Mouse (Mus musculus) CH12.LX (cell line): ENCODE measurements around the gene Uggt1. TPM values are rescaled to one million over a fixed set of nuclear protein-coding genes. Genes with fewer than 3 reads are reported as not detected.

Source experiments
- DNase-seq: peaks from one replicate; pipeline ENCODE4 v3.0.0-alpha.2; 2013; ENCODE audit errors: extremely low read depth
- H3K27ac ChIP-seq: 2 replicates; pipeline ENCODE4 v1.5.1; 2012; ENCODE audit warnings: low read depth, mild to moderate bottlenecking, control low read depth, moderate library complexity; ENCODE audit not compliant: insufficient read depth
- H3K27me3 ChIP-seq: replicated peaks from 2 replicates; pipeline ENCODE3; 2012; ENCODE audit warnings: inconsistent platforms
- H3K36me3 ChIP-seq, 2 experiments: replicated peaks in 1 of 2; 2 replicates each; pipeline versions ENCODE3 to v1.6.1; 2012; ENCODE audit warnings: inconsistent platforms in 1 of 2, low read length in 1 of 2, mild to moderate bottlenecking in 1 of 2, mixed read lengths in 1 of 2, moderate library complexity in 1 of 2; ENCODE audit not compliant: control insufficient read depth in 1 of 2, insufficient read depth in 1 of 2
- H3K4me1 ChIP-seq, 2 experiments: 2 replicates each; pipeline ENCODE4 v1.6.1; 2012; ENCODE audit warnings: inconsistent platforms in 1 of 2, moderate library complexity in 1 of 2; ENCODE audit not compliant: insufficient read depth in 2 of 2, control insufficient read depth in 1 of 2
- H3K4me2 ChIP-seq: 2 replicates; pipeline ENCODE4 v1.6.1; 2012; ENCODE audit warnings: low read depth, mild to moderate bottlenecking, control low read depth; ENCODE audit not compliant: poor library complexity, insufficient read depth, severe bottlenecking
- H3K4me3 ChIP-seq, 3 experiments: fragments of 150-350 bp in 1 of 3; sonication (generic) in 1 of 3; replicated peaks in 1 of 3; 2 replicates each; pipeline versions ENCODE3 to v1.5.1; 2011 to 2012; ENCODE audit warnings: low read depth in 2 of 3, low read length in 2 of 3, mild to moderate bottlenecking in 2 of 3, moderate library complexity in 2 of 3, control low read depth in 1 of 3, improper control_type of control experiment in 1 of 3, inconsistent platforms in 1 of 3, mixed read lengths in 1 of 3; ENCODE audit not compliant: poor library complexity in 1 of 3
- H3K79me2 ChIP-seq: replicated peaks from 2 replicates; pipeline ENCODE4 v1.6.1; 2012; ENCODE audit warnings: mild to moderate bottlenecking, moderate library complexity; ENCODE audit not compliant: control insufficient read depth, poor library complexity, insufficient read depth, severe bottlenecking; ENCODE audit errors: extremely low read depth
- H3K9ac ChIP-seq: 2 replicates; pipeline ENCODE4 v1.6.1; 2012; ENCODE audit warnings: low read depth, mild to moderate bottlenecking, control low read depth, moderate library complexity; ENCODE audit not compliant: insufficient read depth
- H3K9me3 ChIP-seq: replicated peaks from 2 replicates; pipeline ENCODE3; 2012; ENCODE audit warnings: low read length, inconsistent platforms, mixed read lengths
- BHLHE40 ChIP-seq: IDR thresholded peaks from 2 replicates; pipeline ENCODE4 v1.6.1; 2011; ENCODE audit warnings: mild to moderate bottlenecking, low read depth, low read length, improper control_type of control experiment
- CHD2 ChIP-seq: IDR thresholded peaks from 2 replicates; pipeline ENCODE4 v1.6.1; 2011; ENCODE audit warnings: low read length, improper control_type of control experiment
- CTCF ChIP-seq, 2 experiments: IDR thresholded peaks in 1 of 2; conservative IDR thresholded peaks in 1 of 2; 2 replicates each; pipeline ENCODE4 v1.5.1; 2011 to 2012; ENCODE audit warnings: low read depth in 2 of 2, low read length in 2 of 2, improper control_type of control experiment in 1 of 2, inconsistent platforms in 1 of 2, mild to moderate bottlenecking in 1 of 2, moderate library complexity in 1 of 2
- GABPA ChIP-seq: IDR thresholded peaks from 2 replicates; pipeline ENCODE4 v1.6.1; 2012; ENCODE audit warnings: low read depth, low read length, improper control_type of control experiment, inconsistent platforms; ENCODE audit not compliant: insufficient replicate concordance
- HCFC1 ChIP-seq: IDR thresholded peaks from 2 replicates; pipeline ENCODE4 v1.6.1; 2012; ENCODE audit warnings: low read depth, mild to moderate bottlenecking, inconsistent platforms, low read length, improper control_type of control experiment
- IRF4 ChIP-seq: IDR thresholded peaks from 2 replicates; pipeline ENCODE4 v1.6.1; 2014; ENCODE audit warnings: low read depth, mild to moderate bottlenecking, inconsistent platforms, low read length, improper control_type of control experiment
- JUND ChIP-seq: conservative IDR thresholded peaks from 2 replicates; pipeline ENCODE4 v1.6.1; 2011; ENCODE audit warnings: low read depth, low read length, improper control_type of control experiment
- KAT2A ChIP-seq: IDR thresholded peaks from 2 replicates; pipeline ENCODE4 v1.6.1; 2012; ENCODE audit warnings: low read length, improper control_type of control experiment, inconsistent platforms; ENCODE audit not compliant: insufficient replicate concordance
- POLR2A ChIP-seq: IDR thresholded peaks from 2 replicates; pipeline ENCODE4 v1.6.1; 2011; ENCODE audit warnings: low read depth, mild to moderate bottlenecking, improper control_type of control experiment, low read length
- RAD21 ChIP-seq: IDR thresholded peaks from 2 replicates; pipeline ENCODE4 v1.6.1; 2011; ENCODE audit warnings: low read depth, mild to moderate bottlenecking, low read length, improper control_type of control experiment, moderate library complexity
- RCOR1 ChIP-seq: conservative IDR thresholded peaks from 2 replicates; pipeline ENCODE4 v1.6.1; 2012; ENCODE audit warnings: low read depth, mild to moderate bottlenecking, inconsistent platforms, low read length, improper control_type of control experiment
- SIN3A ChIP-seq: IDR thresholded peaks from 2 replicates; pipeline ENCODE4 v1.6.1; 2012; ENCODE audit warnings: low read length, improper control_type of control experiment, inconsistent platforms
- SMC3 ChIP-seq: IDR thresholded peaks from 2 replicates; pipeline ENCODE4 v1.6.1; 2011; ENCODE audit warnings: low read depth, low read length, improper control_type of control experiment
- USF1 ChIP-seq: IDR thresholded peaks from 2 replicates; pipeline ENCODE4 v1.6.1; 2014; ENCODE audit warnings: low read depth, mild to moderate bottlenecking, inconsistent platforms, low read length, improper control_type of control experiment
- ZC3H11A ChIP-seq: IDR thresholded peaks from 2 replicates; pipeline ENCODE4 v1.6.1; 2012; ENCODE audit warnings: low read depth, mild to moderate bottlenecking, inconsistent platforms, low read length, improper control_type of control experiment
- ZNF384 ChIP-seq: IDR thresholded peaks from 2 replicates; pipeline ENCODE4 v1.6.1; 2012; ENCODE audit warnings: low read depth, low read length, improper control_type of control experiment, inconsistent platforms
- dilution Hi-C: fragments of 300-500 bp; cut with MboI; formaldehyde crosslinking; loops from 2 replicates; pipeline ENCODE4 v1.14.3; 2020; ENCODE audit warnings: low sequenced_read_pairs; ENCODE audit not compliant: extremely low pct_unique_long_range_greater_than_20kb, extremely low pct_ligation_motif_present
- in situ Hi-C: fragments of 300-500 bp; cut with MboI; formaldehyde crosslinking; loops from 3 replicates; pipeline ENCODE4 v1.14.3; 2019; ENCODE audit warnings: low sequenced_read_pairs, low pct_ligation_motif_present, low pct_unique_long_range_greater_than_20kb, mixed read lengths
- polyA plus RNA-seq: library from polyadenylated mRNA; unstranded; fragments of >175 nt; gene quantifications from 2 replicates; pipeline ENCODE4 v1.2.1, GENCODE M21; 2012; ENCODE audit warnings: low read depth; ENCODE audit not compliant: insufficient read length
- total RNA-seq, 2 experiments: library from RNA; depleted of rRNA; stranded (reverse); fragments of 300-350 nt in 1 of 2; fragments of >200 nt in 1 of 2; gene quantifications; 2 replicates each; pipeline ENCODE4 v1.2.3; 2012 to 2014

Gene Uggt1
- total and polyA plus RNA-seq, 3 experiments, result 35.3 to 41.2 (median 39.5) TPM

DNA sequence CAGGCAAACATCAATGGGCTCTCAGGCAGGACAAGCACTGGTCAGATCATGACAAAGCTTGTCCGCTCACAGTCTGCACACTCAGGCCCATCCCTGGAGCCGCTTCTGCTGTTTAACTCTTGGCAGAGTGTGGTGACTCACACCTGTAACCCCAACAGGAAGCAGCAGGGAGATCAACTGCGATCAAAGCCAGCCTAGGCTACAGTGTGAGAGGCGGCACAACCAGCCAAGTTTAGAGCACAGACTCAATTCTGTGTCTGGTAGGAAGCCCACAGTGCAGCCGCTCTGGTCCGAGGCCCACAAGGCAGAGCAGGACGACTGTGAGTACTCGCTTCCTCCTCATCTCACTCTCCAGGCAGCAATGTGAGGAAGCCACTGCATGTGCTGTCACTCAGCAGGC lies 84.3 kb downstream of the Uggt1 start:
- TF ChIP-seq GABPA (no peak), RCOR1 (no peak), ZNF384 (no peak), CTCF (conservative IDR thresholded peaks at IDR 0.05 in 1 of 2, IDR thresholded peaks at IDR 0.05 in 1 of 2; ENCODE audit: low read depth in 2 of 2, low read length in 2 of 2) (no peak), USF1 (no peak), POLR2A (no peak), ZC3H11A (no peak), IRF4 (no peak), BHLHE40 (no peak), KAT2A (no peak), JUND (no peak), SMC3 (no peak)
- TF ChIP-seq, all 38 proteins: peak for 0
- Histone ChIP-seq H3K4me1 (no peaks in the 10 kb centered on the region), H3K9ac (no peak overlapping the region), H3K36me3 (peaks cover 73 to 96% of the 10 kb centered on the region in 2 experiments), H3K4me2 (no peak overlapping the region), H3K27me3 (no peaks in the 10 kb centered on the region), H3K79me2 (no peaks in the 10 kb centered on the region), H3K27ac (no peak overlapping the region), H3K4me3 (no peak overlapping the region), H3K9me3 (no peaks in the 10 kb centered on the region)
- dilution Hi-C loops, result no loop called here
- in situ Hi-C loops, result no loop called here
- DNase-seq, result no peak

GRCm38 (mm10) chr1:36149411-36149810 lies 95.1 kb downstream of the Uggt1 start:
- dilution Hi-C loops (no loop called here), in situ Hi-C loops (no loop called here)
- TF ChIP-seq CTCF (conservative IDR thresholded peaks at IDR 0.05 in 1 of 2, IDR thresholded peaks at IDR 0.05 in 1 of 2; ENCODE audit: low read depth in 2 of 2, low read length in 2 of 2) (peak; percentile 61 to 62; a peak in 3 of 4 replicates), CHD2 (no peak), RAD21 (peak; percentile 30), SIN3A (no peak), SMC3 (peak; percentile 50), HCFC1 (no peak)
- no peaks in the 10 kb centered on the region for H3K9me3 ChIP-seq
- no peak overlapping the region for H3K4me3 ChIP-seq
- no peaks in the 10 kb centered on the region for H3K27me3 ChIP-seq
- no peaks in the 10 kb centered on the region for H3K79me2 ChIP-seq
- DNase-seq, result peak; percentile 47
- no peak overlapping the region for H3K4me2 ChIP-seq
- no peak overlapping the region for H3K9ac ChIP-seq
- no peaks in the 10 kb centered on the region for H3K4me1 ChIP-seq
- H3K36me3 ChIP-seq, result peaks cover 67 to 90% of the 10 kb centered on the region in 2 experiments
- no peak overlapping the region for H3K27ac ChIP-seq
